Mouse (Mus musculus) right cerebral cortex, adult 2 months (tissue): ENCODE measurements around the gene Idh3g.

ENCODE experiments used
- DNase-seq, 2 experiments: peaks; one replicate each; pipeline ENCODE4 v3.0.0; 2021 to 2022; ENCODE audit warnings: low spot score in 2 of 2

Gene Idh3g

GRCm38 (mm10) chrX:73786364-73787224 is at the start of gene Idh3g, which contains the start of gene Ssr4:
TSS of gene Idh3g (minus strand) at chrX:73786897.
TSS of gene Ssr4 (plus strand) at chrX:73787028.
- DNase-seq: peak; percentile 92 to 93

GRCm38 (mm10) chrX:73835731-73836130 is 49.0 kb upstream of the Idh3g start:
- no peak for DNase-seq

- peak; percentile 42 to 51 for DNase-seq
These were observed 37.8 kb upstream of the Idh3g start, which contains the start of gene Pdzd4 for GRCm38 (mm10) chrX:73824185-73825151. TSS of gene Pdzd4 (minus strand) at chrX:73824969.

- DNase-seq: no peak
These were observed 37.0 kb upstream of the Idh3g start for GRCm38 (mm10) chrX:73823747-73824146.

GRCm38 (mm10) chrX:73816596-73817314 is 30.1 kb upstream of the Idh3g start:
- no peak for DNase-seq

GRCm38 (mm10) chrX:73815072-73815471 is 28.4 kb upstream of the Idh3g start:
- no peak for DNase-seq

- no peak for DNase-seq
These were observed 19.1 kb upstream of the Idh3g start for GRCm38 (mm10) chrX:73805814-73806213.

GRCm38 (mm10) chrX:73798502-73798901 is 11.8 kb upstream of the Idh3g start:
- peak in 1 of 2 experiments; percentile 48 for DNase-seq

GRCm38 (mm10) chrX:73797511-73797910 is 10.8 kb upstream of the Idh3g start:
- DNase-seq: no peak

- no peak for DNase-seq
These were observed 6.8 kb upstream of the Idh3g start for GRCm38 (mm10) chrX:73793505-73793904.

GRCm38 (mm10) chrX:73793039-73793438 is 6.3 kb upstream of the Idh3g start:
- DNase-seq: no peak

- no peak for DNase-seq
These were observed 1.8 kb upstream of the Idh3g start for GRCm38 (mm10) chrX:73788501-73788900.

GRCm38 (mm10) chrX:73787225-73787558 is 495 bp upstream of the Idh3g start:
- no peak for DNase-seq

GRCm38 (mm10) chrX:73785666-73786065 is 1.0 kb downstream of the Idh3g start:
- no peak for DNase-seq

- DNase-seq: no peak
These were observed 4.5 kb downstream of the Idh3g start for GRCm38 (mm10) chrX:73782227-73782626.

GRCm38 (mm10) chrX:73774802-73775483 is 11.8 kb downstream of the Idh3g start:
- DNase-seq: no peak

- DNase-seq: peak; percentile 37 to 49
These were observed 12.4 kb downstream of the Idh3g start, which contains the start of gene Srpk3 for GRCm38 (mm10) chrX:73774168-73774760. TSS of gene Srpk3 (plus strand) at chrX:73774405.

GRCm38 (mm10) chrX:73767267-73767666 is 19.4 kb downstream of the Idh3g start:
- DNase-seq: no peak

GRCm38 (mm10) chrX:73765311-73765710 is 21.4 kb downstream of the Idh3g start:
- DNase-seq: no peak

GRCm38 (mm10) chrX:73758611-73759290 is 27.9 kb downstream of the Idh3g start:
- peak in 1 of 2 experiments; percentile 33 for DNase-seq
